Comparison of ENCODE assay signal across 30 mouse cellular contexts in the genomic region with DNA sequence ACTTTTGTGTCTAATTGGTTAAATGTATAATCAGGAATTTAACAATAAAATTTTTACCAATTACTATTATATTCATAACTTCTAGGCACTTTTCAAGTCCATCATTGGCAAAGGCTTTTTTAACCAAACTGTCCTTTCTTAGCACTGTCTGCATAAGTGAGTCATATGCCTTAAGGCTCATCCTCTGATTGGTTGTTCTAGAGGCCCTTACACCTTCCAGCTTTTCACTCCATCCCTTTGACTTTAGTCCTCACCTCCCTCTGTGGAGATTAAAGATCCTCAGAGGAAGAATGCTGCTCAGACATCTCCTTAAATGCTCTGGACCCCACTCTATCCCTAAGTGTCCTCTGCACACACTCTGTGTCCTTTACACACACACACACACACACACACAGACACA.
DNase-seq lines count a peak whose midpoint lies in the region; ATAC-seq and TF ChIP-seq lines count a peak whose summit lies in the region.
"Had no signal": no experiment of that assay in that cellular context is flagged by ENCODE, and none has a peak within 500 bp of the region (broad histone marks: within the 10 kb centered on the region; RNA-seq: fewer than 3 reads in every experiment).

No protein-coding gene starts in this region.

- H3K27ac ChIP-seq in heart, embryonic 10.5 days: no peak overlapping the region
- H3K27ac ChIP-seq in lung, postnatal 0 days (ENCODE audit: low read length): no peak overlapping the region
- H3K27ac ChIP-seq: embryonic facial prominence, embryonic 10.5 days; embryonic facial prominence, embryonic 13.5 days; forebrain, embryonic 13.5 days; gastrocnemius, adult 2 months; heart, embryonic 13.5 days; hindbrain, embryonic 12.5 days; hindbrain, embryonic 15.5 days; intestine, embryonic 15.5 days had no signal

- peaks cover 12% of the 10 kb centered on the region for H3K9me3 ChIP-seq in heart, embryonic 10.5 days
- H3K9me3 ChIP-seq in lung, postnatal 0 days (ENCODE audit: low read length): no peaks in the 10 kb centered on the region

- TF ChIP-seq CTCF in lung, postnatal 0 days (IDR thresholded peaks at IDR 0.05): no peak

- no peaks in the 10 kb centered on the region for H3K27me3 ChIP-seq in heart, embryonic 10.5 days (ENCODE audit: insufficient read depth, poor library complexity, severe bottlenecking)
- no peaks in the 10 kb centered on the region for H3K27me3 ChIP-seq in lung, postnatal 0 days (replicated peaks; ENCODE audit: insufficient read depth, low read length)
- H3K27me3 ChIP-seq: CH12.LX; embryonic facial prominence, embryonic 13.5 days; forebrain, embryonic 13.5 days; heart, embryonic 13.5 days; hindbrain, embryonic 12.5 days; hindbrain, embryonic 15.5 days; intestine, embryonic 15.5 days had no signal

- peaks cover 53% of the 10 kb centered on the region for H3K36me3 ChIP-seq in heart, embryonic 10.5 days
- no peaks in the 10 kb centered on the region for H3K36me3 ChIP-seq in lung, postnatal 0 days (ENCODE audit: insufficient read depth, low read length)

- peak; percentile 9 for DNase-seq in heart, embryonic 10.5 days (ENCODE audit: low spot score)
- DNase-seq in heart, adult 9 months (ENCODE audit: low spot score in 2 of 2): no peak
- peak; percentile 9 for DNase-seq in lung, postnatal 0 days (ENCODE audit: low spot score)
- no peak for DNase-seq in lung, postnatal 4 days
- DNase-seq in R1 (ENCODE audit: low read depth, low spot score): peak; percentile 40
- no peak for DNase-seq in B cell, adult 2 months
- DNase-seq: adrenal gland, adult 8-10 months; adrenal gland, postnatal 25 days; cerebellum, adult 11-12 months; cerebellum, adult 8-10 months; cerebellum, postnatal 10 days; cerebellum, postnatal 36 days; embryo, embryonic 11 days; gastrocnemius, adult 2 months; gastrocnemius, postnatal 14 days; heart, adult 11 months; heart, postnatal 14 days; heart, postnatal 4 days; kidney, adult 11 months had no signal

- no peak for ATAC-seq in lung, postnatal 0 days
- no peak for ATAC-seq in CD4-positive, CD25-positive, alpha-beta regulatory T cell, adult 4 months
- ATAC-seq: forebrain, embryonic 13.5 days; forebrain, embryonic 16.5 days; intestine, embryonic 15.5 days had no signal

- no peak overlapping the region for H3K9ac ChIP-seq in lung, postnatal 0 days (replicated peaks; ENCODE audit: low read depth)
- H3K9ac ChIP-seq: embryonic facial prominence, embryonic 13.5 days; forebrain, embryonic 13.5 days; heart, embryonic 13.5 days; hindbrain, embryonic 12.5 days; hindbrain, embryonic 15.5 days; intestine, embryonic 15.5 days had no signal

- TF ChIP-seq EP300 in lung, postnatal 0 days (IDR thresholded peaks at IDR 0.05): no peak

- no peaks in the 10 kb centered on the region for H3K4me1 ChIP-seq in heart, embryonic 10.5 days
- no peaks in the 10 kb centered on the region for H3K4me1 ChIP-seq in lung, postnatal 0 days (ENCODE audit: insufficient read depth, low read depth, low read length)
- H3K4me1 ChIP-seq: embryonic facial prominence, embryonic 13.5 days; forebrain, embryonic 13.5 days; heart, embryonic 13.5 days; hindbrain, embryonic 12.5 days; hindbrain, embryonic 15.5 days; intestine, embryonic 15.5 days had no signal

- H3K4me2 ChIP-seq in lung, postnatal 0 days (replicated peaks; ENCODE audit: low read depth, low read length): no peak overlapping the region
- H3K4me2 ChIP-seq: embryonic facial prominence, embryonic 13.5 days; forebrain, embryonic 13.5 days; heart, embryonic 13.5 days; hindbrain, embryonic 12.5 days; hindbrain, embryonic 15.5 days; intestine, embryonic 15.5 days had no signal

- no peak overlapping the region for H3K4me3 ChIP-seq in heart, embryonic 10.5 days
- H3K4me3 ChIP-seq in lung, postnatal 0 days (ENCODE audit: low read depth, low read length): no peak overlapping the region
- H3K4me3 ChIP-seq: embryonic facial prominence, embryonic 10.5 days; embryonic facial prominence, embryonic 13.5 days; erythroblast, embryonic 14.5 days; forebrain, embryonic 13.5 days; gastrocnemius, adult 2 months; heart, embryonic 13.5 days; hindbrain, embryonic 12.5 days; hindbrain, embryonic 15.5 days; intestine, embryonic 15.5 days had no signal

Comparison
In these comparisons a context has a peak if more than half of its experiments do, and no peak if none do; other contexts are left out.
1. DNase-seq: peak in heart, embryonic 10.5 days (single experiment), lung, postnatal 0 days (single experiment) and R1 (single experiment); none in heart, adult 9 months (0 of 2), lung, postnatal 4 days (0 of 2) and B cell, adult 2 months (0 of 2).